Mouse (Mus musculus): ENCODE measurements around the gene Itpkc. TPM values are rescaled to one million over a fixed set of nuclear protein-coding genes. Genes with fewer than 3 reads are reported as not detected.
"Not testable (repeated sequence)": the region's sequence is repeated elsewhere in the genome, so short reads cannot be mapped to it uniquely, and the experiment has no call there.

Itpkc gene
- 10 to 100 TPM in 1 of 2 experiments, 1 to 10 TPM in 1; 9.6 to 10.5 TPM for total RNA-seq (2021)
- long read RNA-seq, experiment 1, transcript Itpkc-201 (7 exons, 3,247 nt): major isoform, 7 of 17 reads
- long read RNA-seq, experiment 1, partial matches to known transcripts: 0 of 17 reads
- long read RNA-seq, experiment 1, other reads (novel, unspliced or antisense): 10 of 17 reads
- long read RNA-seq, experiment 2, transcript Itpkc-201 (7 exons, 3,247 nt): major isoform, 10 of 12 reads
- long read RNA-seq, experiment 2, partial matches to known transcripts: 0 of 12 reads
- long read RNA-seq, experiment 2, other reads (novel, unspliced or antisense): 2 of 12 reads

GRCm38 (mm10) chr7:27228281-27228821, at the start of gene Itpkc:
Gene Itpkc (minus strand): TSS chr7:27228661.
- DNase-seq: peak; percentile 93

GRCm38 (mm10) chr7:27277191-27277590, 48.7 kb upstream of the Itpkc start:
- no peak for DNase-seq

GRCm38 (mm10) chr7:27276021-27276420, 47.6 kb upstream of the Itpkc start:
- no peak for DNase-seq

- no peak for DNase-seq
Measured at GRCm38 (mm10) chr7:27274916-27275315, 46.5 kb upstream of the Itpkc start.

- DNase-seq: peak; percentile 40
Measured at GRCm38 (mm10) chr7:27273739-27274351, 45.4 kb upstream of the Itpkc start.

- DNase-seq: no peak
Measured at GRCm38 (mm10) chr7:27271423-27271822, 43.0 kb upstream of the Itpkc start.

- no peak for DNase-seq
Measured at GRCm38 (mm10) chr7:27266515-27267128, 38.2 kb upstream of the Itpkc start.

GRCm38 (mm10) chr7:27264761-27265160, 36.3 kb upstream of the Itpkc start:
- DNase-seq: no peak

GRCm38 (mm10) chr7:27261888-27262287, 33.4 kb upstream of the Itpkc start:
- DNase-seq: no peak

GRCm38 (mm10) chr7:27260856-27261255, 32.4 kb upstream of the Itpkc start:
- no peak for DNase-seq

GRCm38 (mm10) chr7:27259771-27260170, 31.3 kb upstream of the Itpkc start:
- DNase-seq: peak; percentile 19

- DNase-seq: peak; percentile 26
Measured at GRCm38 (mm10) chr7:27259271-27259721, 30.8 kb upstream of the Itpkc start.

- DNase-seq: peak; percentile 97
Measured at GRCm38 (mm10) chr7:27258205-27258899, 29.9 kb upstream of the Itpkc start, which contains the start of gene Numbl. Gene Numbl (plus strand): TSS chr7:27258433.

GRCm38 (mm10) chr7:27257852-27258204, 29.4 kb upstream of the Itpkc start:
- no peak for DNase-seq

GRCm38 (mm10) chr7:27257046-27257851, 28.8 kb upstream of the Itpkc start:
- DNase-seq: peak; percentile 78

- DNase-seq: peak; percentile 20
Measured at GRCm38 (mm10) chr7:27255721-27256120, 27.3 kb upstream of the Itpkc start.

GRCm38 (mm10) chr7:27251946-27252345, 23.5 kb upstream of the Itpkc start:
- no peak for DNase-seq

GRCm38 (mm10) chr7:27249928-27250327, 21.5 kb upstream of the Itpkc start:
- no peak for DNase-seq

GRCm38 (mm10) chr7:27249146-27249545, 20.7 kb upstream of the Itpkc start:
- peak; percentile 40 for DNase-seq

GRCm38 (mm10) chr7:27244088-27244487, 15.6 kb upstream of the Itpkc start:
- DNase-seq: not testable (repeated sequence)

GRCm38 (mm10) chr7:27243211-27243610, 14.8 kb upstream of the Itpkc start:
- DNase-seq: no peak

GRCm38 (mm10) chr7:27238568-27238967, 10.1 kb upstream of the Itpkc start:
- no peak for DNase-seq

All from adrenal gland, postnatal 10 days (tissue).